Mouse (Mus musculus): ENCODE data around the gene Npas4.

- TF ChIP-seq POLR2A (IDR thresholded peaks at IDR 0.05; ENCODE audit: borderline replicate concordance, extremely low read depth, low read depth, low read length) (no peak; the same call in 1 of the 2 replicates), CTCF (IDR thresholded peaks at IDR 0.05; ENCODE audit: insufficient read depth, low read length) (no peak)
Measured at GRCm38 (mm10) chr19:4942551-4943252, 47.4 kb downstream of the Npas4 start, which contains the start of gene Peli3.

Data from lung, adult 2 months (tissue).